Mouse (Mus musculus): ENCODE measurements around the gene Kdm2a. TPM values are rescaled to one million over a fixed set of nuclear protein-coding genes. Genes with fewer than 3 reads are reported as not detected.

The Kdm2a gene
- total RNA-seq, 1 experiment = 45.6 TPM

DNA sequence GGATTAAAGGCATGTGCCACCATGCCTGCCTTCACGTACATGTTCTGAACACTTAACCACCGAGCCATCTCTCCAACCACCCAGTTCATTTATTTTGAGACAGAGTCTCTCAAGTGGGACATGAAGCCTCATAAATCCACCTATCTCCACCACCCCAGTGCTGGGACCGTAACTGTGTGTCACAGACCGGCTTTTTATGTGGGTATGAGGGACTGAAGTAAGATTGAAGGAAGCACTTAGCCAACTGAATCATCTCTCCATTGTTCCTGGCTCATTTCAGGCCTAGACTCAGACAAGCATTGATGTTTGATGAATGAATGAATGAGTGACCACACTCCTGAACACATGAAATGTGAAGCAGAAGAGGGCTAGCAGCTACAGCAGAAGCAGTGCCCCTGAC is 88.8 kb downstream of the Kdm2a start:
- Histone ChIP-seq H3K36me3 (ENCODE audit: control insufficient read depth, insufficient read depth, low read length, poor library complexity, severe bottlenecking) (no peaks in the 10 kb centered on the region), H3K4me3 (ENCODE audit: insufficient read depth in 1 of 2, low read depth in 1 of 2, low read length in 2 of 2, poor library complexity in 1 of 2, severe bottlenecking in 1 of 2) (no peak overlapping the region), H3K4me1 (ENCODE audit: control insufficient read depth in 2 of 2, insufficient read depth in 2 of 2, low read length in 2 of 2, poor library complexity in 1 of 2) (peaks cover 0 to 4% of the 10 kb centered on the region in 2 experiments; a peak in 2 of 4 replicates), H3K9me3 (ENCODE audit: control insufficient read depth, insufficient read depth, low read depth, low read length) (no peaks in the 10 kb centered on the region), H3K9ac (ENCODE audit: insufficient read depth, low read depth, low read length, poor library complexity, severe bottlenecking) (no peak overlapping the region), H3K27ac (ENCODE audit: insufficient read depth, low read depth, low read length, poor library complexity, severe bottlenecking) (no peak overlapping the region)
- TF ChIP-seq HCFC1 (IDR thresholded peaks at IDR 0.05; ENCODE audit: borderline replicate concordance, insufficient read depth, low read length) (no peak), ZNF384 (IDR thresholded peaks at IDR 0.05; ENCODE audit: low read depth, low read length) (no peak), ZC3H11A (IDR thresholded peaks at IDR 0.05; ENCODE audit: borderline replicate concordance, low read depth, low read length) (no peak), MAFK (IDR thresholded peaks at IDR 0.05; ENCODE audit: insufficient read depth, low read depth, low read length) (no peak), CHD2 (IDR thresholded peaks at IDR 0.05; ENCODE audit: low read depth, low read length) (no peak)
- in situ Hi-C loops (cut with MboI; ENCODE audit: low sequenced_read_pairs in 2 of 2, unreplicated experiment in 2 of 2) = no loop called here
- no peak for DNase-seq (ENCODE audit: low read depth, low spot score)

DNA sequence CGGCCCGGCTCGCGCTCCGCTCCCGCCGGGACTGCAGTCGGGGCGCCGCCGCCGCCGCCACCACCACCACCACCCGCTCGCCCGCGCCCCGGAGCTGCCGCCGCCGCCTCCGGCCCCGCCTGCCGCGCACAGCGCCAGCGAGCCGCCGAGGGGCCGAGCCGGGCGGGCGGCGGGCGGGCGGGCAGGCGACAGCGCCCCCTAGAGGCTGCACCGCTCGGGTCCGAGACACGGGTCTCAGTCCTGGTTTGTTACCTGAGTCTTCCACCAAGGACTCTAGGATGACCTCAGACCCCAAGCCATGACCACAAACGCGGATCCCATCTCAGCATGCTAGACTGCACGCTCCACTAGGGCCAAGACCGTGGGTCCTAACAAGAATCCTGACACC is 91.9 kb downstream of the Kdm2a start, which contains the start of gene Grk2:
Gene Grk2, minus strand, starts transcription at position 33 of the 388 bp plus-strand sequence.
- no peak for DNase-seq (ENCODE audit: low read depth, low spot score)
- TF ChIP-seq MAFK (IDR thresholded peaks at IDR 0.05; ENCODE audit: insufficient read depth, low read depth, low read length) = no peak
- TF ChIP-seq ZC3H11A (IDR thresholded peaks at IDR 0.05; ENCODE audit: borderline replicate concordance, low read depth, low read length) = no peak
- no peak for TF ChIP-seq CHD2 (IDR thresholded peaks at IDR 0.05; ENCODE audit: low read depth, low read length)
- TF ChIP-seq HCFC1 (IDR thresholded peaks at IDR 0.05; ENCODE audit: borderline replicate concordance, insufficient read depth, low read length) = no peak
- TF ChIP-seq ZNF384 (IDR thresholded peaks at IDR 0.05; ENCODE audit: low read depth, low read length) = no peak
- in situ Hi-C loops (cut with MboI; ENCODE audit: low sequenced_read_pairs in 2 of 2, unreplicated experiment in 2 of 2) = no loop called here
- Histone ChIP-seq H3K36me3 (ENCODE audit: control insufficient read depth, insufficient read depth, low read length, poor library complexity, severe bottlenecking) (no peaks in the 10 kb centered on the region), H3K4me3 (ENCODE audit: insufficient read depth in 1 of 2, low read depth in 1 of 2, low read length in 2 of 2, poor library complexity in 1 of 2, severe bottlenecking in 1 of 2) (peak within 1 kb of the TSS; percentile 93 to 97), H3K9me3 (ENCODE audit: control insufficient read depth, insufficient read depth, low read depth, low read length) (no peaks in the 10 kb centered on the region), H3K27ac (ENCODE audit: insufficient read depth, low read depth, low read length, poor library complexity, severe bottlenecking) (peak within 1 kb of the TSS; percentile 37; the same call in 1 of the 2 replicates), H3K4me1 (ENCODE audit: control insufficient read depth in 2 of 2, insufficient read depth in 2 of 2, low read length in 2 of 2, poor library complexity in 1 of 2) (peaks cover under 1 to 18% of the 10 kb centered on the region in 2 experiments; a peak in 3 of 4 replicates), H3K9ac (ENCODE audit: insufficient read depth, low read depth, low read length, poor library complexity, severe bottlenecking) (peak within 1 kb of the TSS; percentile 93)

- H3K4me3 ChIP-seq (ENCODE audit: insufficient read depth in 1 of 2, low read depth in 1 of 2, low read length in 2 of 2, poor library complexity in 1 of 2, severe bottlenecking in 1 of 2) = peak overlapping the region; percentile 93 to 97
- H3K4me1 ChIP-seq (ENCODE audit: control insufficient read depth in 2 of 2, insufficient read depth in 2 of 2, low read length in 2 of 2, poor library complexity in 1 of 2) = peaks cover 2 to 23% of the 10 kb centered on the region in 2 experiments; a peak in 3 of 4 replicates
- in situ Hi-C loops (cut with MboI; ENCODE audit: low sequenced_read_pairs in 2 of 2, unreplicated experiment in 2 of 2) = no loop called here
- H3K27ac ChIP-seq (ENCODE audit: insufficient read depth, low read depth, low read length, poor library complexity, severe bottlenecking) = peak overlapping the region; percentile 37; the same call in 1 of the 2 replicates
- H3K36me3 ChIP-seq (ENCODE audit: control insufficient read depth, insufficient read depth, low read length, poor library complexity, severe bottlenecking) = no peaks in the 10 kb centered on the region
- H3K9ac ChIP-seq (ENCODE audit: insufficient read depth, low read depth, low read length, poor library complexity, severe bottlenecking) = peak overlapping the region; percentile 93
- no peaks in the 10 kb centered on the region for H3K9me3 ChIP-seq (ENCODE audit: control insufficient read depth, insufficient read depth, low read depth, low read length)
- no peak for TF ChIP-seq ZNF384 (IDR thresholded peaks at IDR 0.05; ENCODE audit: low read depth, low read length)
- no peak for TF ChIP-seq CHD2 (IDR thresholded peaks at IDR 0.05; ENCODE audit: low read depth, low read length)
- TF ChIP-seq ZC3H11A (IDR thresholded peaks at IDR 0.05; ENCODE audit: borderline replicate concordance, low read depth, low read length) = no peak
- TF ChIP-seq MAFK (IDR thresholded peaks at IDR 0.05; ENCODE audit: insufficient read depth, low read depth, low read length) = no peak
- no peak for TF ChIP-seq HCFC1 (IDR thresholded peaks at IDR 0.05; ENCODE audit: borderline replicate concordance, insufficient read depth, low read length)
- no peak for DNase-seq (ENCODE audit: low read depth, low spot score)
Observed at GRCm38 (mm10) chr19:4305491-4306189, 92.4 kb downstream of the Kdm2a start.

DNA sequence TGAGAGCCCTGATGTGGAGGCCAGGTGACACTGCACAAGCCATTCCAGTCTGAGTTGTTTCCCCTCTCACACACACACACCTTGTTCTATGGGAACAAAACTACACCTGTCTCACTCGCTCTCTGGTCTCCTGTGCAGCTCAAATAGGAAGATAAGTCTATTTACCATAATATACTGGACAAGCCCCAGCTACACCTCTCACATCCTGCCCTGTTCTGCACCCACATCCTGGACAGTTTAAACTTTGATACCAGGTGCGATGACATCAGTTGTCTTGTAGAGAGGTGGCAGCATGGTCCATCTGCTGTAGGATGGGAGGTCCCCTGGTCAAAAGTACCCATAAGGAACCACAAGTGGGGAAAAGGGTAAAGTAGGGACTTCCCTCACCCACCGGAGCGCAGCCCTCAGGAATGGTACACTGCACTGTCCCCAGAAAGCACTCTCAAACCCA is 93.2 kb downstream of the Kdm2a start:
- H3K4me3 ChIP-seq (ENCODE audit: insufficient read depth in 1 of 2, low read depth in 1 of 2, low read length in 2 of 2, poor library complexity in 1 of 2, severe bottlenecking in 1 of 2) = peak overlapping the region; percentile 93 to 97; a peak in 3 of 4 replicates
- in situ Hi-C loops (cut with MboI; ENCODE audit: low sequenced_read_pairs in 2 of 2, unreplicated experiment in 2 of 2) = no loop called here
- H3K27ac ChIP-seq (ENCODE audit: insufficient read depth, low read depth, low read length, poor library complexity, severe bottlenecking) = no peak overlapping the region
- no peak for DNase-seq (ENCODE audit: low read depth, low spot score)
- TF ChIP-seq CHD2 (IDR thresholded peaks at IDR 0.05; ENCODE audit: low read depth, low read length) (no peak), HCFC1 (IDR thresholded peaks at IDR 0.05; ENCODE audit: borderline replicate concordance, insufficient read depth, low read length) (no peak), ZNF384 (IDR thresholded peaks at IDR 0.05; ENCODE audit: low read depth, low read length) (no peak), MAFK (IDR thresholded peaks at IDR 0.05; ENCODE audit: insufficient read depth, low read depth, low read length) (no peak), ZC3H11A (IDR thresholded peaks at IDR 0.05; ENCODE audit: borderline replicate concordance, low read depth, low read length) (no peak)
- H3K9me3 ChIP-seq (ENCODE audit: control insufficient read depth, insufficient read depth, low read depth, low read length) = no peaks in the 10 kb centered on the region
- no peak overlapping the region for H3K9ac ChIP-seq (ENCODE audit: insufficient read depth, low read depth, low read length, poor library complexity, severe bottlenecking)
- no peaks in the 10 kb centered on the region for H3K36me3 ChIP-seq (ENCODE audit: control insufficient read depth, insufficient read depth, low read length, poor library complexity, severe bottlenecking)
- H3K4me1 ChIP-seq (ENCODE audit: control insufficient read depth in 2 of 2, insufficient read depth in 2 of 2, low read length in 2 of 2, poor library complexity in 1 of 2) = peaks cover 6 to 28% of the 10 kb centered on the region in 2 experiments; a peak in 3 of 4 replicates
